Mouse (Mus musculus) small intestine, adult 2 months (tissue): Measurements from ENCODE around the gene Vmn2r2. TPM values are rescaled to one million over a fixed set of nuclear protein-coding genes. Genes with fewer than 3 reads are reported as not detected.

Experiments
- H3K27ac ChIP-seq: fragments of 200-500 bp; 2 replicates; pipeline ENCODE4 v1.5.1; 2012; ENCODE audit warnings: low read depth, low read length, control low read depth, inconsistent platforms; ENCODE audit not compliant: insufficient read depth
- H3K27me3 ChIP-seq: fragments of 200-500 bp; 2 replicates; pipeline ENCODE4 v1.6.1; 2012; ENCODE audit warnings: mild to moderate bottlenecking, moderate library complexity, low read length, inconsistent platforms; ENCODE audit not compliant: control insufficient read depth, insufficient read depth
- H3K36me3 ChIP-seq: fragments of 200-500 bp; 2 replicates; pipeline ENCODE4 v1.6.1; 2012; ENCODE audit warnings: mild to moderate bottlenecking, low read length, control low read depth, inconsistent platforms; ENCODE audit not compliant: control insufficient read depth, insufficient read depth
- H3K4me1 ChIP-seq: fragments of 200-500 bp; 2 replicates; pipeline ENCODE4 v1.6.1; 2012; ENCODE audit warnings: low read length, inconsistent platforms, mixed read lengths; ENCODE audit not compliant: control insufficient read depth, insufficient read depth, insufficient read length
- H3K4me3 ChIP-seq: fragments of 200-500 bp; 2 replicates; pipeline ENCODE4 v1.5.1; 2012; ENCODE audit warnings: low read depth, mild to moderate bottlenecking, control low read depth, inconsistent platforms, low read length, moderate library complexity
- CTCF ChIP-seq: fragments of 200-500 bp; IDR thresholded peaks from 2 replicates; pipeline ENCODE4 v1.5.1; 2012; ENCODE audit warnings: low read depth, mild to moderate bottlenecking, control low read depth, inconsistent platforms, low read length, moderate library complexity, mixed read lengths; ENCODE audit not compliant: insufficient replicate concordance, insufficient read length; ENCODE audit errors: extremely low read depth
- POLR2A ChIP-seq: fragments of 200-500 bp; IDR thresholded peaks from 2 replicates; pipeline ENCODE4 v1.6.1; 2012; ENCODE audit warnings: low read depth, mild to moderate bottlenecking, control low read depth, inconsistent platforms, low read length, moderate library complexity
- WGBS: fragments of 180-500 bp; shearing (Covaris S2); methylation state at CpG from one replicate; pipeline ENCODE4 v1.1.7; 2018; 5-methylcytosine and 5-hydroxymethylcytosine counted together
- polyA plus RNA-seq: library from polyadenylated mRNA; depleted of rRNA; stranded (reverse); fragments of >200 nt; gene quantifications from 2 replicates; pipeline ENCODE4 v1.2.3, GENCODE M21; 2012; rRNA removed

The Vmn2r2 gene
- polyA plus RNA-seq: not detected in 2 replicates

DNA sequence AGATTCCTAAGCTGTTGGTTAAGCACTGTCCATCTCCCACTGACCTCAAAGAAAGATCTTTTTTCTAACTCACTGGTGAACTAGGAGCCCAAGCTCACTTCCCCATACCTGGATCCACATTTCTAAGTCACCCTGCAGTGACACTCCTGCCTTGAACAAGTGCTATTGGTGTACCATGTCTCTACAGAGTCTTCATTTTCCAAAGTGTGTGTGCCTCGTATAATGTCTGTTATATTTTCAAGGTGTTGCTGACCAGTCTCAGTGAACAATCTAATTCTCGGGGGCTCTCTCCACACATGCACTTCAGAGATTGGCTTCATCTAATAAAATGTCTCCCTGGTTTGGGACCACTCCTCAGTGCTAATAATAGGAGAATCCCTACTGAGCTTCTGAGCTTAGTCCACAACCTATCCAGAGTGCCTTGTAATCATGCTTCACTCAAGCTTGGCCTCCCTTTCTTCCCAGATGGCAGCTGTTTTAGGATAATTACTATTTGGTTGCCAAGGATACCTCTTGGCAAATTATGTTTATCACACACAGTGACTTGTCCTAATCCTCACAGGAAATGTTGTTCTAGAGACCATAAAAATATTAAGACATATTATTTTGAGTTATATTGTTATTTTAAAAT lies at the start of gene Vmn2r2:
Gene Vmn2r2 (minus strand): TSS at position 51 of the 631 bp plus-strand sequence.
- no peak within 1 kb of the TSS for H3K27ac ChIP-seq
- no peaks in the 10 kb centered on the region for H3K4me1 ChIP-seq
- no peaks in the 10 kb centered on the region for H3K36me3 ChIP-seq
- TF ChIP-seq CTCF (no peak), POLR2A (no peak)
- H3K4me3 ChIP-seq: no peak within 1 kb of the TSS
- H3K27me3 ChIP-seq: no peaks in the 10 kb centered on the region
- 77% methylated on average over 2 of the region's 2 CpGs for WGBS

DNA sequence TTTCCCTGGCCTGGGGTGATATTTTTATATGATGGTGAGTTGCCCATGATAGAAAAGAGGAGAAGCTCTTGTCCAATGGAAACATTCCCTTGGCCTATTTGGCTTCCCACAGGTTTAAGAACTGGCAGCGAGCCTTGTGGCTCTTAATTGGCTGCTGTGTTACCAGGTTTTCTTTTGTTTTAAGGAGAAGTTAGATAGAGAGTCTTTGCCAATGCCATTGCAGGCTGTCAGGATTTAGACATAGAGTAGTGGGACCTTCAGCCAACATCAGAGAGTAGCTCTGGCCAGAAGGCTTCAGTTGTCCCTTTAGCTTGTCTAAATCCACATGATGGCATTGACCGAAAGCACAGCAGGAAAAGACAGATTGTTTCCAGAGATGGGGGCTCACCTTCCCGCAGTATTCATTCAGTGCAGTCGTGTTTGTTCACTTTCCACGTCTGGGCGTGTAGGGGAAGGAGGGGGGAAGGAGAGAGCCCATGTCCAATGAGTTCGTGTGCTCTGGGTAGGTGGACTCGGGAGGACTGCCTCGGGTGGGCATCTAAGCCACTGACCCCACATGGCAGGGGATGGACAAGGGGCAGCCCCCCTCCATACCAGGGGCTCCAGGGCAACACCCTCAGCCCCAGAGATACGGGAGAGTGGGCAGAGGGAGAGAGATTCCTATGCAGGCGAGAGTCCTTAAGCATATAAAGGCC lies 28.2 kb downstream of the Vmn2r2 start:
- WGBS: 77% methylated on average over 11 of the region's 11 CpGs
- TF ChIP-seq POLR2A (no peak), CTCF (no peak)
- no peaks in the 10 kb centered on the region for H3K36me3 ChIP-seq
- no peak overlapping the region for H3K4me3 ChIP-seq
- H3K27ac ChIP-seq: no peak overlapping the region
- no peaks in the 10 kb centered on the region for H3K4me1 ChIP-seq
- H3K27me3 ChIP-seq: no peaks in the 10 kb centered on the region

DNA sequence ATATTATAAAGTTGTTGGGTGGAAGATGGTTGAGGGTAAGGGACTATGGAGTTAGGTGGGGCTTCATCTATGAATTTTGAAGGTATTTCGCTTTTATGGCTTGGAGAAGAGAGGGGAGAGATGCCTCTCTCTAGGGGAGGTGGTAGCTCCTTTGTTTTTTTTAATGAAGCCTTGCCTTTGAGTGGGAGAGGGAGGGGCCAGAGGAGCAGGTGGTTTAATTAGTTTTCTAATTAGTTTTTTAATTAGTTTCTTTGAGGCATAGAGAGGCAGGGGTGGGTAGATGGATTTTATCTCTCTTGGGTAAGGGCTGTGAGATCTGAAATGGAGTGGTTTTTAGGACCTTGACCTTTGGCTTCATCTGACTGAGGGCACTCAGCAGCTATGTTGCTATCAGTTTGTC lies 29.0 kb downstream of the Vmn2r2 start:
- Histone ChIP-seq H3K4me3 (no peak overlapping the region), H3K27me3 (no peaks in the 10 kb centered on the region), H3K4me1 (no peaks in the 10 kb centered on the region), H3K36me3 (no peaks in the 10 kb centered on the region), H3K27ac (no peak overlapping the region)
- no peak for TF ChIP-seq POLR2A
- no peak for TF ChIP-seq CTCF
- 69% methylated on average over 1 of the region's 1 CpGs for WGBS

DNA sequence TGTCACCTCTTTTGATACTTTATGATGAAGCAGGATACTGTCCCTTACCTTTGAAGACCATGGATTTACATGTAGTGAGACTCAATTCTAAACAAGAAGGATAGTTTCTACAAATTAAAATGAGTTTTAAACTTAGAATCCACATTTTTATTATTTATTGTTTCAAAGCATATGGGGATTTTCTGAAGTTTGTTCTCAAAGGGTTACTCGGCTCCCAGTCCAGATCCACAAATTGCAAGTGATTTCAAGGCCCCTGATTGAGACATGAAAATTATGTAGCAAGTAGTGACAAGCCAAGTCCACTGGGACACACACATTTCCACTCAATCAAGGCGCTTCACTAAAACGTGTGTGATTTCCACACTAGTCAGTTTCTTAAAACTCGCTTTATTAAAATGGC lies 60.5 kb downstream of the Vmn2r2 start, which contains the start of gene Vmn2r1:
Gene Vmn2r1 (plus strand): TSS at position 301 of the 400 bp plus-strand sequence.
- WGBS: 78% methylated on average over 4 of the region's 4 CpGs
- H3K4me3 ChIP-seq: no peak within 1 kb of the TSS
- TF ChIP-seq POLR2A (no peak), CTCF (no peak)
- no peak within 1 kb of the TSS for H3K27ac ChIP-seq
- H3K27me3 ChIP-seq: no peaks in the 10 kb centered on the region
- H3K36me3 ChIP-seq: no peaks in the 10 kb centered on the region
- no peaks in the 10 kb centered on the region for H3K4me1 ChIP-seq

Other genes with a start within 250 kb of the Vmn2r2 start
- 0.96 and 1.2 TPM in 2 replicates for gene Plch1, start 242.5 kb downstream of the Vmn2r2 start, polyA plus RNA-seq
- gene E130311K13Rik, start 212.5 kb downstream of the Vmn2r2 start, polyA plus RNA-seq: 0.22 and 1.4 TPM in 2 replicates
- gene Slc33a1, start 177.2 kb downstream of the Vmn2r2 start, polyA plus RNA-seq: 13.1 and 15.1 TPM in 2 replicates
- 0.36 and 0.75 TPM in 2 replicates for gene Gmps, start 165.8 kb downstream of the Vmn2r2 start, polyA plus RNA-seq
- gene Vmn2r1, start 60.4 kb downstream of the Vmn2r2 start, polyA plus RNA-seq: not detected in 2 replicates
- gene Vmn2r3, start 147.8 kb upstream of the Vmn2r2 start, polyA plus RNA-seq: not detected in 2 replicates